Mouse (Mus musculus): ENCODE measurements around the gene Nr2c2ap.

Gene Nr2c2ap

GRCm38 (mm10) chr8:70160015-70160414, 28.9 kb downstream of the Nr2c2ap start:
- no peak for DNase-seq (ENCODE audit: low spot score)

- DNase-seq (ENCODE audit: low spot score) = no peak
Measured at GRCm38 (mm10) chr8:70163316-70163715, 32.2 kb downstream of the Nr2c2ap start.

- peak; percentile 56 for DNase-seq (ENCODE audit: low spot score)
Measured at GRCm38 (mm10) chr8:70166504-70167110, 35.5 kb downstream of the Nr2c2ap start.

GRCm38 (mm10) chr8:70170116-70170515, 39.0 kb downstream of the Nr2c2ap start:
- DNase-seq (ENCODE audit: low spot score) = no peak

- DNase-seq (ENCODE audit: low spot score) = no peak
Measured at GRCm38 (mm10) chr8:70170748-70171147, 39.6 kb downstream of the Nr2c2ap start.

- no peak for DNase-seq (ENCODE audit: low spot score)
Measured at GRCm38 (mm10) chr8:70171240-70171639, 40.1 kb downstream of the Nr2c2ap start.

GRCm38 (mm10) chr8:70172043-70172681, 41.0 kb downstream of the Nr2c2ap start, which contains the start of gene Tmem161a:
Tmem161a (plus strand) TSS chr8:70172356.
- peak; percentile 95 for DNase-seq (ENCODE audit: low spot score)

GRCm38 (mm10) chr8:70173320-70173719, 42.2 kb downstream of the Nr2c2ap start:
- DNase-seq (ENCODE audit: low spot score) = no peak

GRCm38 (mm10) chr8:70174079-70174478, 42.9 kb downstream of the Nr2c2ap start:
- no peak for DNase-seq (ENCODE audit: low spot score)

GRCm38 (mm10) chr8:70178231-70178630, 47.1 kb downstream of the Nr2c2ap start:
- DNase-seq (ENCODE audit: low spot score) = no peak

GRCm38 (mm10) chr8:70179082-70179481, 47.9 kb downstream of the Nr2c2ap start:
- DNase-seq (ENCODE audit: low spot score) = no peak

GRCm38 (mm10) chr8:70181212-70181902, 50.2 kb downstream of the Nr2c2ap start:
- peak; percentile 60 for DNase-seq (ENCODE audit: low spot score)

- DNase-seq (ENCODE audit: low spot score) = no peak
Measured at GRCm38 (mm10) chr8:70181903-70182252, 50.7 kb downstream of the Nr2c2ap start.

GRCm38 (mm10) chr8:70183194-70183593, 52.1 kb downstream of the Nr2c2ap start:
- DNase-seq (ENCODE audit: low spot score) = no peak

All from c-Kit-positive CD71-positive TER-119-positive erythroid progenitor cells, embryonic 14.5 days (primary cell).